Mouse (Mus musculus): ENCODE measurements around the gene Timm10b. TPM values are rescaled to one million over a fixed set of nuclear protein-coding genes. Genes with fewer than 3 reads are reported as not detected.

The Timm10b gene
- polyA plus RNA-seq (2012; rRNA removed), result 136 and 176 TPM in 2 replicates
- 176 and 202 TPM in 2 replicates for polyA plus RNA-seq (2014; fragmentation: Nextera tagmentation; extraction: Ambion mirVana)

DNA sequence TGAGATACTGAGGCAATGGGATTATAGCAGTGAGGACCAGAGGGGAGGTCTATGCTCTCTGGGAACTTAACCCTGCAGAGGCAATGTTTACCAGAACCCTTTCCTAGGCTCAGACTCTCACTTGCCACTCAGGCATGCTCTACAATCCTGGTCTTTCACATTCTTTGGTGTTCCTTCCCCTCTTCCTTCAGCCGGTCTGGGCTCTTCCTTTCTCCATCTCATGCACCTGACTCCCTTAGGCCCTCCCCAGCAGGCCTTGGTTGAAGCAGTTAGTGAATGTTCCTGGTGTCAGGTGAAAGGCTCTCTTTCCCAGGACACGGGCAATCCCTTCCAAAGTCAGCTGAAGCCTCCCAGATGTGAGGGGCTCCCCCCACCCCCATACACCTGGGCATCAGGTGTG, at the start of gene Timm10b:
Timm10b (plus strand) TSS at position 301 of the 400 bp plus-strand sequence.
- peak within 1 kb of the TSS; percentile 82 for H3K9ac ChIP-seq (ENCODE audit: low read depth, low read length, severe bottlenecking)
- TF ChIP-seq POLR2A (IDR thresholded peaks at IDR 0.05; ENCODE audit: borderline replicate concordance, extremely low read depth, insufficient read depth, insufficient read length), result no peak
- no peaks in the 10 kb centered on the region for H3K9me3 ChIP-seq (ENCODE audit: control insufficient read depth, low read length)
- peaks cover 44% of the 10 kb centered on the region for H3K36me3 ChIP-seq (ENCODE audit: control insufficient read depth, insufficient read depth, low read length)
- peak within 1 kb of the TSS; percentile 93 for H3K4me2 ChIP-seq (replicated peaks; ENCODE audit: low read depth, low read length, severe bottlenecking)
- peak within 1 kb of the TSS; percentile 87 for H3K27ac ChIP-seq (replicated peaks; ENCODE audit: low read depth, low read length)
- H3K4me3 ChIP-seq (replicated peaks; ENCODE audit: low read length), result peak within 1 kb of the TSS; percentile 77
- ATAC-seq (ENCODE audit: low FRiP score, low read depth), result no peak
- peaks cover 14% of the 10 kb centered on the region; the same call in 1 of the 2 replicates for H3K4me1 ChIP-seq (ENCODE audit: control insufficient read depth, insufficient read depth, low read length)
- 4% methylated on average over 2 of the region's 2 CpGs for WGBS
- no peaks in the 10 kb centered on the region for H3K27me3 ChIP-seq (ENCODE audit: control insufficient read depth, insufficient read depth, low read length)
- no peak for DNase-seq (ENCODE audit: low spot score)

DNA sequence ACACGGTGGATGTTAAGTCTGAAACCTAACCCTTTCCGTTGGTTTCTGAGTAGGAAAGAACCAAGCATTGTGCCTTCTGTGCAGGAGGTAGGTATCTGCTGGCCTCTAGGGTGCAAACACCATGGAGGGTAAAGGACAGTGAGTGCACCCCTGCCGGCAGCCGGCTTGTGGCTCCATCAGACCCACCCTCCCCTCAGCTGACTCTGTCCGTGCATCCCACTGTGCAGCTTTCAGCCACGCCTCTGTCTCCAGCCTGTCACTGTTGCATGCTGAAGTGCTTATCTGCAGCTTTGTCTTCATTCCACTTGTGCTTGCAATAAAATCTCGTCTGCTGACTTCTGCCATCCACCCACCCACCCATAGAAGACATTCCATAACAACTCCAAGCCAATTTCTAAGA, 49.8 kb upstream of the Timm10b start:
- ATAC-seq (ENCODE audit: low FRiP score, low read depth) (no peak), DNase-seq (ENCODE audit: low spot score) (no peak)
- Histone ChIP-seq H3K4me2 (replicated peaks; ENCODE audit: low read depth, low read length, severe bottlenecking) (no peak overlapping the region), H3K4me3 (replicated peaks; ENCODE audit: low read length) (no peak overlapping the region), H3K36me3 (ENCODE audit: control insufficient read depth, insufficient read depth, low read length) (no peaks in the 10 kb centered on the region), H3K4me1 (ENCODE audit: control insufficient read depth, insufficient read depth, low read length) (no peaks in the 10 kb centered on the region), H3K27me3 (ENCODE audit: control insufficient read depth, insufficient read depth, low read length) (no peaks in the 10 kb centered on the region), H3K27ac (replicated peaks; ENCODE audit: low read depth, low read length) (no peak overlapping the region), H3K9me3 (ENCODE audit: control insufficient read depth, low read length) (no peaks in the 10 kb centered on the region), H3K9ac (ENCODE audit: low read depth, low read length, severe bottlenecking) (no peak overlapping the region)
- TF ChIP-seq POLR2A (IDR thresholded peaks at IDR 0.05; ENCODE audit: borderline replicate concordance, extremely low read depth, insufficient read depth, insufficient read length), result no peak
- 26% methylated on average over 7 of the region's 7 CpGs for WGBS

- 28% methylated on average over 9 of the region's 9 CpGs for WGBS
- no peak overlapping the region for H3K4me3 ChIP-seq (replicated peaks; ENCODE audit: low read length)
- H3K27ac ChIP-seq (replicated peaks; ENCODE audit: low read depth, low read length), result no peak overlapping the region
- DNase-seq (ENCODE audit: low spot score), result peak; percentile 17
- peak; percentile 41; the same call in 1 of the 2 replicates for ATAC-seq (ENCODE audit: low FRiP score, low read depth)
- H3K4me1 ChIP-seq (ENCODE audit: control insufficient read depth, insufficient read depth, low read length), result no peaks in the 10 kb centered on the region
- H3K4me2 ChIP-seq (replicated peaks; ENCODE audit: low read depth, low read length, severe bottlenecking), result no peak overlapping the region
- no peak for TF ChIP-seq POLR2A (IDR thresholded peaks at IDR 0.05; ENCODE audit: borderline replicate concordance, extremely low read depth, insufficient read depth, insufficient read length)
- H3K9ac ChIP-seq (ENCODE audit: low read depth, low read length, severe bottlenecking), result no peak overlapping the region
- no peaks in the 10 kb centered on the region for H3K27me3 ChIP-seq (ENCODE audit: control insufficient read depth, insufficient read depth, low read length)
- H3K36me3 ChIP-seq (ENCODE audit: control insufficient read depth, insufficient read depth, low read length), result no peaks in the 10 kb centered on the region
- peaks cover 5% of the 10 kb centered on the region; the same call in 1 of the 2 replicates for H3K9me3 ChIP-seq (ENCODE audit: control insufficient read depth, low read length)
Observed at GRCm38 (mm10) chr7:105602860-105603623, 36.8 kb upstream of the Timm10b start.

GRCm38 (mm10) chr7:105608467-105608866, 31.4 kb upstream of the Timm10b start:
- H3K36me3 ChIP-seq (ENCODE audit: control insufficient read depth, insufficient read depth, low read length), result peaks cover 40% of the 10 kb centered on the region
- H3K9me3 ChIP-seq (ENCODE audit: control insufficient read depth, low read length), result peaks cover 5% of the 10 kb centered on the region; the same call in 1 of the 2 replicates
- no peak for TF ChIP-seq POLR2A (IDR thresholded peaks at IDR 0.05; ENCODE audit: borderline replicate concordance, extremely low read depth, insufficient read depth, insufficient read length)
- H3K27me3 ChIP-seq (ENCODE audit: control insufficient read depth, insufficient read depth, low read length), result no peaks in the 10 kb centered on the region
- H3K9ac ChIP-seq (ENCODE audit: low read depth, low read length, severe bottlenecking), result no peak overlapping the region
- H3K4me2 ChIP-seq (replicated peaks; ENCODE audit: low read depth, low read length, severe bottlenecking), result no peak overlapping the region
- H3K27ac ChIP-seq (replicated peaks; ENCODE audit: low read depth, low read length), result no peak overlapping the region
- no peak overlapping the region for H3K4me3 ChIP-seq (replicated peaks; ENCODE audit: low read length)
- 82% methylated on average over 3 of the region's 3 CpGs for WGBS
- no peak for DNase-seq (ENCODE audit: low spot score)
- no peak for ATAC-seq (ENCODE audit: low FRiP score, low read depth)
- no peaks in the 10 kb centered on the region for H3K4me1 ChIP-seq (ENCODE audit: control insufficient read depth, insufficient read depth, low read length)

DNA sequence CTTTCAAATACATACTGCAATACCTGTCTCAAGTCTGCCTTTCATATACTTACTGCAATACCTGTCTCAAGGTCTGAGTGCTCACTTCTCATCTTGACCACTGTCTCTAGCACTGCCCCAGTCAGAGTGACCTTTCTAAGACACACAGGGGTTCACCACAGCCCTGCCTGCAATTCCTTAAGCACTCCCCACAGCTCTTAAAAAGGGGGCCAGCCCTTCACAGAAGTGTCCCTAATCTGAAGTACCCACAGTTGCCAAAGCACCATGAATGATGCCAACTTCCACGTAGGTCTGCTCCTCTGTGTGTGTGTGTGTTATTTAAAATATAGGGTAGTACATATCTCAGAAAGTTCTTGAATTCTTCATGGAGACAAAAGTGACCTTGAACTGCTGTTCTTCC, 28.1 kb upstream of the Timm10b start:
- no peak overlapping the region for H3K9ac ChIP-seq (ENCODE audit: low read depth, low read length, severe bottlenecking)
- WGBS, result 95% methylated on average over 1 of the region's 1 CpGs
- no peak overlapping the region for H3K27ac ChIP-seq (replicated peaks; ENCODE audit: low read depth, low read length)
- H3K9me3 ChIP-seq (ENCODE audit: control insufficient read depth, low read length), result no peaks in the 10 kb centered on the region
- no peak overlapping the region for H3K4me3 ChIP-seq (replicated peaks; ENCODE audit: low read length)
- H3K4me1 ChIP-seq (ENCODE audit: control insufficient read depth, insufficient read depth, low read length), result no peaks in the 10 kb centered on the region
- H3K27me3 ChIP-seq (ENCODE audit: control insufficient read depth, insufficient read depth, low read length), result no peaks in the 10 kb centered on the region
- ATAC-seq (ENCODE audit: low FRiP score, low read depth), result no peak
- no peak for DNase-seq (ENCODE audit: low spot score)
- H3K36me3 ChIP-seq (ENCODE audit: control insufficient read depth, insufficient read depth, low read length), result peaks cover 69% of the 10 kb centered on the region
- H3K4me2 ChIP-seq (replicated peaks; ENCODE audit: low read depth, low read length, severe bottlenecking), result no peak overlapping the region
- no peak for TF ChIP-seq POLR2A (IDR thresholded peaks at IDR 0.05; ENCODE audit: borderline replicate concordance, extremely low read depth, insufficient read depth, insufficient read length)

All from limb, embryonic 14.5 days (tissue).